Mouse (Mus musculus) embryonic fibroblast, embryonic 13.5 days (primary cell): ENCODE results near the gene Mei1.

Experiments used
- CTCF ChIP-seq: IDR thresholded peaks from 2 replicates; pipeline ENCODE4 v1.5.1; 2011; ENCODE audit warnings: mild to moderate bottlenecking, control low read depth, low read length, moderate library complexity, borderline replicate concordance; ENCODE audit not compliant: insufficient read depth
- POLR2A ChIP-seq: IDR thresholded peaks from 2 replicates; pipeline ENCODE4 v1.6.1; 2011; ENCODE audit warnings: low read depth, mild to moderate bottlenecking, control low read depth, low read length, moderate library complexity

DNA sequence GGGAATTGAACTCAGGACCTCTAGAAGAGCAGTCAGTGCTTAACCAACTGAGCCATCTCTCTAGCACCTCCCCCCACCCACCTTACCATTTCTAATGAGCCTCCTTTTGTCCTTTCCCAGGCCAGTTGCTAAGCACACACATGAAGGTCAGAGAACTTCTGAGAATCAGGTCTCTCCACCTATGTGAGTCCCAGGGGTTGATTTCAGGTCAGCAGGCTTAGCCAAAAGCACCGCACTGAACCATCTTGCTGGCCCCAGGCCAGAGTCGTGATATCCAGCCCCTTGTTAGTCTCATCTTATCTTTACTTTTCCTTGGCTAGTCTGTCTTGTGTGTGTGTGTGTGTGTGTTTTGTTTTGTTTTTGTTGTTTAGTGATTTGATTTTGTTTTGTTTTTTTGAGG, 75.6 kb downstream of the Mei1 start:
- no peak for TF ChIP-seq CTCF
- TF ChIP-seq POLR2A: no peak
